Mouse (Mus musculus) heart, postnatal 0 days (tissue): ENCODE results near the gene Mef2a.

Experiments
- CTCF ChIP-seq: IDR thresholded peaks from 2 replicates; pipeline ENCODE4 v1.5.1; 2016; ENCODE audit warnings: antibody characterized with exemption, control low read depth, low read depth
- EP300 ChIP-seq: IDR thresholded peaks from 2 replicates; pipeline ENCODE4 v1.6.1; 2016; ENCODE audit warnings: antibody characterized with exemption, low read depth

- TF ChIP-seq CTCF (no peak), EP300 (no peak)
Observed at GRCm38 (mm10) chr7:67225943-67226625, 146.6 kb downstream of the Mef2a start.
